In genomic region chr1:40469900-40470299, GRCm38 (mm10) we compare ENCODE assay signal across 33 mouse cellular contexts. TPM values are rescaled to one million over a fixed set of nuclear protein-coding genes. Genes with fewer than 3 reads are reported as not detected.
DNase-seq lines count a peak whose midpoint lies in the region; ATAC-seq lines count a peak whose summit lies in the region.
"Had no signal": no experiment of that assay in that cellular context is flagged by ENCODE, and none has a peak within 500 bp of the region (broad histone marks: within the 10 kb centered on the region; RNA-seq: fewer than 3 reads in every experiment).

No protein-coding gene starts in this region.

- DNase-seq in CD4-positive, CD25-positive, alpha-beta regulatory T cell, adult 2 months (ENCODE audit: low read depth, low spot score) = peak; percentile 64
- DNase-seq in natural killer cell, adult 2 months (ENCODE audit: low spot score in 2 of 2) = peak; percentile 55 to 77
- no peak for DNase-seq in left cerebral cortex, postnatal 36 days (ENCODE audit: low spot score in 2 of 2)
- DNase-seq in left cerebral cortex, adult 9 months (ENCODE audit: low spot score in 2 of 2) = no peak
- DNase-seq: adrenal gland, adult 8-10 months; cerebellum, adult 2 months; cerebellum, postnatal 14 days; forebrain, postnatal 0 days; gastrocnemius, postnatal 25 days; kidney, adult 8-10 months; layer of hippocampus, adult 9-11 months; lung, adult 18-20 months; lung, postnatal 4 days; midbrain, embryonic 14.5 days; thymus, postnatal 14 days had no signal

- no peaks in the 10 kb centered on the region for H3K9me3 ChIP-seq in hindbrain, embryonic 13.5 days
- H3K9me3 ChIP-seq: embryonic facial prominence, embryonic 10.5 days; embryonic facial prominence, embryonic 15.5 days; forebrain, embryonic 12.5 days; hindbrain, embryonic 10.5 days; limb, embryonic 13.5 days; liver, embryonic 12.5 days; neural tube, embryonic 13.5 days; stomach, embryonic 15.5 days had no signal

- 91% methylated on average over 12 of the region's 12 CpGs for WGBS in hindbrain, embryonic 13.5 days

- intact Hi-C loops in left cerebral cortex, postnatal 36 days (cut with DNase I) = no loop called here

- H3K4me3 ChIP-seq in hindbrain, embryonic 13.5 days = no peak overlapping the region
- H3K4me3 ChIP-seq: embryonic facial prominence, embryonic 10.5 days; embryonic facial prominence, embryonic 15.5 days; forebrain, embryonic 12.5 days; hindbrain, embryonic 10.5 days; limb, embryonic 13.5 days; liver, embryonic 12.5 days; neural tube, embryonic 13.5 days; stomach, embryonic 15.5 days had no signal

- no peaks in the 10 kb centered on the region for H3K27me3 ChIP-seq in hindbrain, embryonic 13.5 days
- H3K27me3 ChIP-seq: embryonic facial prominence, embryonic 15.5 days; forebrain, embryonic 12.5 days; limb, embryonic 13.5 days; liver, embryonic 12.5 days; neural tube, embryonic 13.5 days; stomach, embryonic 15.5 days had no signal

- no peaks in the 10 kb centered on the region for H3K36me3 ChIP-seq in hindbrain, embryonic 13.5 days
- H3K36me3 ChIP-seq: embryonic facial prominence, embryonic 10.5 days; embryonic facial prominence, embryonic 15.5 days; forebrain, embryonic 12.5 days; hindbrain, embryonic 10.5 days; limb, embryonic 13.5 days; liver, embryonic 12.5 days; neural tube, embryonic 13.5 days; stomach, embryonic 15.5 days had no signal

- H3K4me1 ChIP-seq in hindbrain, embryonic 13.5 days (replicated peaks) = no peaks in the 10 kb centered on the region
- H3K4me1 ChIP-seq: embryonic facial prominence, embryonic 10.5 days; embryonic facial prominence, embryonic 15.5 days; forebrain, embryonic 12.5 days; hindbrain, embryonic 10.5 days; limb, embryonic 13.5 days; liver, embryonic 12.5 days; neural tube, embryonic 13.5 days; stomach, embryonic 15.5 days had no signal

- H3K4me2 ChIP-seq in hindbrain, embryonic 13.5 days = no peak overlapping the region
- H3K4me2 ChIP-seq: embryonic facial prominence, embryonic 15.5 days; forebrain, embryonic 12.5 days; heart, embryonic 11.5 days; limb, embryonic 13.5 days; liver, embryonic 12.5 days; neural tube, embryonic 13.5 days; stomach, embryonic 15.5 days had no signal

- peak; percentile 58 for ATAC-seq in activated CD4-positive, CD25-positive, alpha-beta regulatory T cell, adult 4 months
- peak; percentile 67 for ATAC-seq in inflammation-experienced regulatory T-cells, adult 6 months
- ATAC-seq in hindbrain, embryonic 13.5 days (ENCODE audit: low FRiP score) = no peak
- ATAC-seq: forebrain, postnatal 0 days; hindbrain, embryonic 16.5 days; intestine, embryonic 16.5 days; liver, embryonic 12.5 days; lung, postnatal 0 days had no signal

- no peak overlapping the region for H3K9ac ChIP-seq in hindbrain, embryonic 13.5 days
- H3K9ac ChIP-seq: embryonic facial prominence, embryonic 15.5 days; forebrain, embryonic 12.5 days; forebrain, postnatal 0 days; limb, embryonic 13.5 days; liver, embryonic 12.5 days; neural tube, embryonic 13.5 days; stomach, embryonic 15.5 days had no signal

- no peak overlapping the region for H3K27ac ChIP-seq in hindbrain, embryonic 13.5 days
- H3K27ac ChIP-seq: embryonic facial prominence, embryonic 10.5 days; embryonic facial prominence, embryonic 15.5 days; forebrain, embryonic 12.5 days; hindbrain, embryonic 10.5 days; kidney, postnatal 0 days; limb, embryonic 13.5 days; liver, embryonic 12.5 days; neural tube, embryonic 13.5 days; stomach, embryonic 15.5 days had no signal

RNA-seq across cellular contexts. Expression of gene Il18r1, which starts 4.5 kb away (rescaled TPM):
- polyA plus RNA-seq in activated CD4-positive, CD25-positive, alpha-beta regulatory T cell, adult 4 months (2017; shearing (Covaris generic)) = 100 to 1,000 TPM in 1 of 2 experiments, 10 to 100 TPM in 1; 72.9 to 107 TPM
- polyA plus RNA-seq in inflammation-experienced regulatory T-cells, adult 6 months (2017; shearing (Covaris generic)) = 100 to 1,000 TPM in 1 of 3 experiments, 10 to 100 TPM in 2; 81.5 to 155 (median 82.1) TPM
- under 1 TPM in 1 of 2 experiments, not detected in 1; 0.09 TPM for total RNA-seq in left cerebral cortex, postnatal 36 days (2021)
- polyA plus RNA-seq in hindbrain, embryonic 13.5 days (2015; fragmentation: Nextera tagmentation; extraction: Ambion mirVana) = not detected in 2 replicates
- total RNA-seq: forebrain, postnatal 0 days; gastrocnemius, postnatal 25 days; left cerebral cortex, postnatal 25 days had no signal
- polyA plus RNA-seq: C2C12; cerebellum, adult 2 months; embryonic facial prominence, embryonic 10.5 days; forebrain, embryonic 12.5 days; forebrain, postnatal 0 days; heart, embryonic 11.5 days; hindbrain, embryonic 10.5 days; hindbrain, embryonic 16.5 days; liver, embryonic 12.5 days; midbrain, embryonic 14.5 days; neural tube, embryonic 13.5 days had no signal

RNA-seq across cellular contexts. Expression of gene Il1rl1, which starts 40.5 kb away (rescaled TPM):
- polyA plus RNA-seq in activated CD4-positive, CD25-positive, alpha-beta regulatory T cell, adult 4 months (2017; shearing (Covaris generic)) = 10 to 100 TPM in 1 of 2 experiments, 1 to 10 TPM in 1; 7.7 to 17.7 TPM
- 10 to 100 TPM in 1 of 3 experiments, 1 to 10 TPM in 2; 4.7 to 11.5 (median 8.6) TPM for polyA plus RNA-seq in inflammation-experienced regulatory T-cells, adult 6 months (2017; shearing (Covaris generic))
- under 1 TPM; 0.35 to 0.48 TPM for total RNA-seq in left cerebral cortex, postnatal 36 days (2021)
- 0.44 TPM in 1 of 2 replicates, not detected in the other for polyA plus RNA-seq in hindbrain, embryonic 13.5 days (2015; fragmentation: Nextera tagmentation; extraction: Ambion mirVana)
- polyA plus RNA-seq: forebrain, embryonic 12.5 days; neural tube, embryonic 13.5 days had no signal

RNA-seq across cellular contexts. Expression of gene Il18rap, which starts 45.3 kb away (rescaled TPM):
- polyA plus RNA-seq in activated CD4-positive, CD25-positive, alpha-beta regulatory T cell, adult 4 months (2017; shearing (Covaris generic)) = 10 to 100 TPM; 19.6 to 23.5 TPM
- polyA plus RNA-seq in inflammation-experienced regulatory T-cells, adult 6 months (2017; shearing (Covaris generic)) = 10 to 100 TPM; 12.6 to 82.7 (median 18.2) TPM
- not detected for total RNA-seq in left cerebral cortex, postnatal 36 days (2021)
- 0.08 TPM in 2 replicates for polyA plus RNA-seq in hindbrain, embryonic 13.5 days (2015; fragmentation: Nextera tagmentation; extraction: Ambion mirVana)
- total RNA-seq: gastrocnemius, postnatal 25 days; left cerebral cortex, postnatal 25 days had no signal

Comparison
In these comparisons a context has a peak if more than half of its experiments do, and no peak if none do; other contexts are left out.
1. DNase-seq: peak in CD4-positive, CD25-positive, alpha-beta regulatory T cell, adult 2 months (single experiment) and natural killer cell, adult 2 months (2 of 2); none in left cerebral cortex, postnatal 36 days (0 of 2) and left cerebral cortex, adult 9 months (0 of 2).
2. RNA of gene Il18r1, which starts 4.5 kb away (polyA plus RNA-seq): 72.9 to 107 TPM in activated CD4-positive, CD25-positive, alpha-beta regulatory T cell, adult 4 months and 81.5 to 155 TPM in inflammation-experienced regulatory T-cells, adult 6 months; not detected in hindbrain, embryonic 13.5 days; every median in the first group is over 10 times any median in the second.
3. RNA of gene Il18rap, which starts 45.3 kb away (polyA plus RNA-seq): 19.6 to 23.5 TPM in activated CD4-positive, CD25-positive, alpha-beta regulatory T cell, adult 4 months and 12.6 to 82.7 TPM in inflammation-experienced regulatory T-cells, adult 6 months; 0.08 TPM in hindbrain, embryonic 13.5 days; every median in the first group is over 10 times any median in the second.